Mouse (Mus musculus): ENCODE measurements around the gene Rin1.
A peak's percentile ranks its signal among the peaks of the same experiment; 100 is the strongest.
"Not testable (repeated sequence)": the region's sequence is repeated elsewhere in the genome, so short reads cannot be mapped to it uniquely, and the experiment has no call there.

GRCm38 (mm10) chr19:5003644-5004043 is 46.6 kb upstream of the Rin1 start:
- TF ChIP-seq EP300, POLR2A (IDR thresholded peaks at IDR 0.05; ENCODE audit: insufficient read depth, low read depth, low read length): not testable (repeated sequence)
- peak; percentile 25 for TF ChIP-seq CTCF (IDR thresholded peaks at IDR 0.05)

Data from heart, adult 2 months (tissue).